Mouse (Mus musculus) midbrain, embryonic 16.5 days (tissue): Measurements from ENCODE around the gene Klhdc3. TPM values are rescaled to one million over a fixed set of nuclear protein-coding genes. Genes with fewer than 3 reads are reported as not detected.

ENCODE experiments used
- ATAC-seq: fragments of 200-750 bp; cut with Nextera tagmentation; 2 replicates; pipeline ENCODE4 v1.8.0; 2017; ENCODE audit warnings: moderate TSS enrichment
- H3K27ac ChIP-seq: fragments of 300-500 bp; sonication (generic); 2 replicates; pipeline ENCODE4 v1.5.1; 2014; ENCODE audit warnings: mild to moderate bottlenecking, low read length, mixed read lengths
- H3K27me3 ChIP-seq: fragments of 300-500 bp; sonication (generic); 2 replicates; pipeline ENCODE4 v1.6.1; 2014; ENCODE audit warnings: low read depth, low read length, mixed read lengths; ENCODE audit not compliant: control insufficient read depth, insufficient read depth
- H3K36me3 ChIP-seq: fragments of 300-500 bp; sonication (generic); 2 replicates; pipeline ENCODE4 v1.6.1; 2014; ENCODE audit warnings: mild to moderate bottlenecking, low read length, moderate library complexity, mixed read lengths; ENCODE audit not compliant: control insufficient read depth, insufficient read depth
- H3K4me1 ChIP-seq: fragments of 300-500 bp; sonication (generic); 2 replicates; pipeline ENCODE4 v1.6.1; 2014; ENCODE audit warnings: mild to moderate bottlenecking, low read length, mixed read lengths; ENCODE audit not compliant: control insufficient read depth, insufficient read depth
- H3K4me2 ChIP-seq: fragments of 300-500 bp; sonication (generic); 2 replicates; pipeline ENCODE4 v1.6.1; 2014; ENCODE audit warnings: mild to moderate bottlenecking, low read length, mixed read lengths
- H3K4me3 ChIP-seq: fragments of 300-500 bp; sonication (generic); 2 replicates; pipeline ENCODE4 v1.5.1; 2014; ENCODE audit warnings: low read depth, mild to moderate bottlenecking, low read length, moderate library complexity, mixed read lengths
- H3K9ac ChIP-seq: fragments of 300-500 bp; sonication (generic); 2 replicates; pipeline ENCODE4 v1.6.1; 2014; ENCODE audit warnings: low read depth, low read length, mixed read lengths
- H3K9me3 ChIP-seq: fragments of 300-500 bp; sonication (generic); replicated peaks from 2 replicates; pipeline ENCODE4 v1.6.1; 2014; ENCODE audit warnings: mild to moderate bottlenecking, low read length, mixed read lengths; ENCODE audit not compliant: control insufficient read depth, poor library complexity, severe bottlenecking
- WGBS: fragments of 180-500 bp; shearing (Covaris S2); extraction: QIAGEN DNeasy Blood & Tissue Kit; methylation state at CpG from one replicate; pipeline ENCODE4 v1.1.7; 2014; 5-methylcytosine and 5-hydroxymethylcytosine counted together
- polyA plus RNA-seq: library from polyadenylated mRNA; unstranded; fragments of >200 nt; fragmentation: Nextera tagmentation; extraction: Ambion mirVana; gene quantifications from 2 replicates; pipeline ENCODE4 v1.2.1, GENCODE M21; 2015

The Klhdc3 gene
- polyA plus RNA-seq: 173 TPM in 2 replicates

DNA sequence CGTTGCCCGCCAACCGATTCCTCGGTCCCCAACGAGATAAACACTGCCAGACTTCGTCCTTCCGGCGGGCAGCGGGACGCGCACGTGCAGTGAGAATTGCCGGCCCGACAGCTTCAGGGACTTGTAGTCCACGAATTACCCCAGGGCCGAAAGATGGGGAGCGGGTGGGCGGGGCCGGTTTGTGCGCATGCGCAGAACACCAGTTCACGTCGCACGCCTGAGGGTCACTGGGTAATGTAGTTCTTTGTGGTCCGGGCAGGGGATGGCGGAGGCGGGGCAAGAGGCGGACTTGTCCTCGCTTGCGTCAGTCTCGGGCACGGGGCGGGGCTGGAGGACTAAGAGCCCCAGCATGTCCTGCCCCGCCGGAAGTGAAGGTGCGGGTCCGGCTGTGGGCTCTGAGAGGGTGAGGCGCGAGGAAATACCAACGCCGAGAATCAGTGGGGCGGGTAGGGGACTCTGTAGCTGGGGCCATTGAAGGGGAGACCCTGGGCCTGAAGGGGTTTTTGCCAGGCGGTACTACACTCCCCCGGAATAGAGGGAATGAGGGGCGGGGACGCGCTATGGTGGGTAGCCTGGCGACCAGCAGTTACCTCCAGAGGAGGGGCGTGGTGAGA lies at the start of gene Klhdc3:
Klhdc3 (minus strand) TSS at position 155 of the 614 bp plus-strand sequence.
- Histone ChIP-seq H3K4me1 (peaks cover 25% of the 10 kb centered on the region), H3K27me3 (no peaks in the 10 kb centered on the region), H3K4me3 (peak within 1 kb of the TSS; percentile 75), H3K4me2 (peak within 1 kb of the TSS; percentile 97), H3K27ac (peak within 1 kb of the TSS; percentile 88), H3K9me3 (no peaks in the 10 kb centered on the region), H3K9ac (peak within 1 kb of the TSS; percentile 82), H3K36me3 (peaks cover 35% of the 10 kb centered on the region)
- WGBS: 0% methylated on average over 45 of the region's 49 CpGs
- peak; percentile 97 for ATAC-seq

DNA sequence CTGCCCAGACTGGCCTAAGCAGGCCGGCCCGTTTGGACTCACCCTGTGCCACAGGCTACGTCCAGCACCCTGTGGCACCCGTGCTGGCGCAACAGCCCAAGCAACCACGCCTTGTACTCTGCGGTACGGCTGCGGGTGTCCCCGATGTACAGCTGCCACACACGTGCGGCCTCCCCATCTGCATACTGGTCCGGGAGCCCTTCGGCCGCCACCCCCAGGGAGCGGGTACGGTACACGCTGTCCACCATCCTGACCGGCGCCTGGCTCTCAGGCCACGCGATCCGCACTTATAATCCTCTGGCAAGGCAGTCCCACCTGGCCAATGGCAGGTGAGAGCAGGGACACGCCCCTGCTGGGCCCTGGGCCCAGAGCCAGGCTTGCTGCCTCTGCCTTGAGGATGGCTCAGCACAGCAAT lies 48.2 kb upstream of the Klhdc3 start, which contains the start of gene Gnmt:
Gnmt (minus strand) TSS at position 265 of the 415 bp plus-strand sequence.
- 17% methylated on average over 24 of the region's 24 CpGs for WGBS

DNA sequence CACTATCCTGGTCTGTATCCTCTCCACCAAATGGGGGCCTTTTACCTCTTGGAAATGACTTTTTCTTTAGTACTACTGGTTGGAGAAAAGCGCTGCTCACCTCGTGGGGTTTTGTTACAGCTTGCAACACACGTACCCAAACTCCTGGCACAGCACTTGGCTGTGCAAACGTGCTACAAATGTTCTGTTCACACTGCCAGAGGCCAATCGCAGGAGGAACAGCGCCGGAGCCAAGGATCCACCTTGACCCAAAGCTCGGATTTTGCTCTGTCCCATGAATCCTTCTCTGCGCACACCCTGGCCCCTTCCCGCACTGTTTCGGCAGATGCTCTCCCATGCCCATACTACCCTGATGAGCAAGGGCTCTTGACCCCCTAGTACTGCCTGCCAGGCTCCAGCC lies 47.8 kb upstream of the Klhdc3 start:
- WGBS: 55% methylated on average over 11 of the region's 11 CpGs
- Histone ChIP-seq H3K4me1 (no peaks in the 10 kb centered on the region), H3K27me3 (peaks cover 2% of the 10 kb centered on the region; the same call in 1 of the 2 replicates), H3K27ac (no peak overlapping the region), H3K36me3 (peaks cover 4% of the 10 kb centered on the region; the same call in 1 of the 2 replicates), H3K9ac (0 out of 2 replicates have a peak overlapping the region, but pooled peaks have one; percentile 27), H3K4me3 (no peak overlapping the region), H3K9me3 (no peaks in the 10 kb centered on the region), H3K4me2 (no peak overlapping the region)
- ATAC-seq: no peak

More for the DNA sequence above, 48.2 kb upstream of the Klhdc3 start, which contains the start of gene Gnmt:
- H3K4me2 ChIP-seq: no peak within 1 kb of the TSS
- 0 out of 2 replicates have a peak within 1 kb of the TSS, but pooled peaks have one; percentile 27 for H3K9ac ChIP-seq
- no peak within 1 kb of the TSS for H3K4me3 ChIP-seq
- no peak within 1 kb of the TSS for H3K27ac ChIP-seq
- H3K36me3 ChIP-seq: peaks cover 4% of the 10 kb centered on the region; the same call in 1 of the 2 replicates
- no peaks in the 10 kb centered on the region for H3K9me3 ChIP-seq
- peaks cover 2% of the 10 kb centered on the region; the same call in 1 of the 2 replicates for H3K27me3 ChIP-seq
- H3K4me1 ChIP-seq: no peaks in the 10 kb centered on the region
- peak; percentile 37; the same call in 1 of the 2 replicates for ATAC-seq

DNA sequence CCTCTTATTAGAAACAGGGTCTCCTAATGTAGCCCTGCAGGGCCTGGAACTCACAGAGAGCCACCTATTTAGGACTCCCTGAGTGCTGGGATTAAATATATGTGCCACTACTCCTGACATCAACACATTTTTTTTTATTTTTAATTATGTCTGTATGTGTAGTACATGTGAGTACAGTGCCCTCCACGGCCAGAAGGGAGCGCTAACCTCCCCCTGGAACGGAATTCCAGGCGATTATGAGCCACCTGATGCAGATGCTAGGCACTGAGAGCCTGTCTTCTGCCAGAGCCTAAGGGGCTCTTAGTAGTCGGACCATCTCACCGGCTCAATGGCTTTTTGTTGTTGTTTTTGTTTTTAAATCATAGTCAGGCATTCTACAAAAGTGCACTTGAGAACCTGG lies 47.3 kb upstream of the Klhdc3 start:
- Histone ChIP-seq H3K27ac (no peak overlapping the region), H3K27me3 (peaks cover 2% of the 10 kb centered on the region; the same call in 1 of the 2 replicates), H3K4me3 (no peak overlapping the region), H3K9me3 (no peaks in the 10 kb centered on the region), H3K36me3 (peaks cover 4% of the 10 kb centered on the region; the same call in 1 of the 2 replicates), H3K9ac (no peak overlapping the region), H3K4me1 (no peaks in the 10 kb centered on the region), H3K4me2 (no peak overlapping the region)
- no peak for ATAC-seq
- 40% methylated on average over 6 of the region's 6 CpGs for WGBS

DNA sequence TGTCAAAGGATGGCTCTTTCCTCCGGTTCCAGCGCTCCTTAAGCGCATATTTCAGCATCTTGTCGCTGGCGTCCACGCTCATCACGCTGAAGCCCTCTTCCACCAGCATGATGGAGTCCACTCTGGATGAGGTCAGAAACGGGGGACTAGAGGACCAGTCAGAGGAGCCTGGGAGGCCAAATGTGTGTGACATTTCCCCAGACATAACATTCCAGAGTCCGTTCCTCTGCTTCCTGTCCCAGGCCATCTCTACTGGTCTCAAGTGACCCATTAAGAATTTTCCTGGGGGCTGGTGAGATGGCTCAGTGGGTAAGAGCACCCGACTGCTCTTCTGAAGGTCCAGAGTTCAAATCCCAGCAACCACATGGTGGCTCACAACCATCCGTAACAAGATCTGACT lies 46.6 kb upstream of the Klhdc3 start:
- no peak for ATAC-seq
- Histone ChIP-seq H3K36me3 (peaks cover 4% of the 10 kb centered on the region; the same call in 1 of the 2 replicates), H3K27ac (no peak overlapping the region), H3K9ac (no peak overlapping the region), H3K9me3 (no peaks in the 10 kb centered on the region), H3K4me2 (no peak overlapping the region), H3K27me3 (peaks cover 2% of the 10 kb centered on the region; the same call in 1 of the 2 replicates), H3K4me1 (no peaks in the 10 kb centered on the region), H3K4me3 (no peak overlapping the region)
- 91% methylated on average over 11 of the region's 11 CpGs for WGBS

DNA sequence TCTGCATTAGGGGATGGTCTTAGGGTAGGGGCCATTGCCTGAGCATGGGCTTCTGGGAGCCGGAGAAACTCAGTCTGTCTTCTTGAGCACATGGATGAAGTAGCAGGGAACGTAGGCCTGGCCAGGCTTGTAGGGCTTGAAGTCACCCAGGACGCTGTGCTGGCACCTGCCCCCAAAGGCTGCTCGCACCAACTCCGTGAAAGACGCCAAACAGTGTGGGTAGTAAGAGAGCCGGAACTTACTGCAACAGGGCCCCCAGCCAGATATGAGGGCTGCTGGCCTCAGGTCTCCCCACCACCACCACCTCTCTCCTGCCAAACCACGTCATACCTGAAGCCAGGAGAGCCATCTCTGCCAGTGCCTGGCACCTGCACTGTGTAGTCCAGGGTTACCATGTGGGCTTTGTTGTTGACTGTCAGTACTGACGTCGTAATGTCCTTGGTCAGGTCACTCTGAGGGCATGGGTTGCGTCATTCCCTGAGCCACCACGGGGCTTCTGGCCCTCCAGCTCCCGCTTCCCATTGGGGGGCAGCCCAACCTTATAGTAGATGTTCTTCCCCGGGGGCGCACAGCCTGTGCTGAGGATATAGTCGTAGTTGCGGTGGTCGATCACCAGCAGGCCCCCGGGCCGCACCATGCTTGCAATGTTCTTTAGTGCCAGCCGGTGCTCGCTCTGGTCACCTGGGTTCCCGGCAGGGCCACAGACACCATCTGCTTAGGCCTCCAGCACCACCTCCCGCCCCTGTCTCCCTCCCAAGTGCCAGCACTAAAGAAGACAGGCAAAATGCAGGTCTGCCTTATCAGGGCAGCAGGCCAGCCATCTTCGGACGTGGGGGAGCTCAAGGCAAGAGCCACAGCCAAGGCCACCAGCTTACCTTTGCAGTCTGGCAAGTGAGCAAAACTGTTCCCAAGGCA lies 45.3 kb upstream of the Klhdc3 start:
- H3K27me3 ChIP-seq: peaks cover 2% of the 10 kb centered on the region; the same call in 1 of the 2 replicates
- no peak for ATAC-seq
- H3K36me3 ChIP-seq: peaks cover 4% of the 10 kb centered on the region; the same call in 1 of the 2 replicates
- no peak overlapping the region for H3K27ac ChIP-seq
- H3K9ac ChIP-seq: no peak overlapping the region
- no peak overlapping the region for H3K4me3 ChIP-seq
- WGBS: 94% methylated on average over 26 of the region's 26 CpGs
- H3K9me3 ChIP-seq: no peaks in the 10 kb centered on the region
- no peak overlapping the region for H3K4me2 ChIP-seq
- H3K4me1 ChIP-seq: no peaks in the 10 kb centered on the region

DNA sequence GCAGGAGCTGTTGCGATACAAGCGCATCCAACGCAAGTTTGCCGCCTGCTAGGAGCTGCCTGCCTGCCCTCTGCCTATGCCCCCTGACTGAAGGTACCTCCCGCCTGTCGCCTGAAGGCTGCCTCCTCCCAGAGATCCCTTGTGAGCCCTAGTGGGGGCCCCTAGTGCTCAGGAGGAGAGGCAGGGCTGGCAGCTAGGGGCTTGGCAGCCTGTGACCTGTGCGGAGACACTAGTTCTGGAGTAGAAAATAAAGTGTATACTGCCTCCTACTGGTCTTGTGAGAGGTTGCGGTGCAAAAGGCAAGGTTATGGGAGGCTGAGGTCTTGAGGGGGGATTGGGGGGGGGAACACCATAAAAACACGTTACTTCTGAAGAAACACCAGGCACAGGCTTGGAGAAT lies 44.6 kb upstream of the Klhdc3 start:
- H3K4me2 ChIP-seq: no peak overlapping the region
- no peak for ATAC-seq
- H3K9ac ChIP-seq: no peak overlapping the region
- H3K27ac ChIP-seq: no peak overlapping the region
- H3K27me3 ChIP-seq: peaks cover 2% of the 10 kb centered on the region; the same call in 1 of the 2 replicates
- WGBS: 44% methylated on average over 9 of the region's 9 CpGs
- no peak overlapping the region for H3K4me3 ChIP-seq
- no peaks in the 10 kb centered on the region for H3K9me3 ChIP-seq
- no peaks in the 10 kb centered on the region for H3K4me1 ChIP-seq
- peaks cover 6% of the 10 kb centered on the region; the same call in 1 of the 2 replicates for H3K36me3 ChIP-seq

DNA sequence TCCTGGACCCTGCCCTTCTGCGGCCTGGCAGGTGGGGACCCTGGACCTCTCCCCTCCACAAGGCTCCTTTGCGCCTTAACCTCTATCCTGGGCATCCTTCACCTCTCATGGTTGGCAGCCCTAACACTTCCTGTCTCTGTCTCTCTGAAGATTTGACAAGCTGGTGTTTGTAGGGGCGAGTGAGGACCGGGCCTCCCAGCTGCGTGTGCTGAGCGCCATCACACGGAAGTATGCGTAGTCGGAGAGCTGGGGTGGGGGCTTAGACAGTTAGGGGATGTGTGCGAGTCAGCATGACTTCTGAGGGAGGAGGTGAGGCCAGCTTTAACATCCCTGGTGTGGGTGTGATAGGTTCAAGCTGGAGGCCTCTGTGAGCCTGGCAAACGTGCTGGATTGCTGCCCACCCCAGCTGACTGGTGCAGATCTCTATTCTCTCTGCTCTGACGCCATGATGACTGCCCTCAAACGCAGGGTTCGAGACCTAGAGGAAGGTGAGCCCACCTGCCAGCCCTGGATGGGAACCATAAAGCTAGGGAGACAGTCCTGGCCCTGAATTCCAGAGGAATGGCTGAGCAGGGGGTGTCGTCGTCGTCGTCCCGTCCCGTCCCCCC lies 43.9 kb upstream of the Klhdc3 start:
- H3K9me3 ChIP-seq: no peaks in the 10 kb centered on the region
- H3K4me1 ChIP-seq: no peaks in the 10 kb centered on the region
- H3K4me3 ChIP-seq: no peak overlapping the region
- peaks cover 6% of the 10 kb centered on the region; the same call in 1 of the 2 replicates for H3K36me3 ChIP-seq
- 82% methylated on average over 19 of the region's 20 CpGs for WGBS
- peaks cover 2% of the 10 kb centered on the region; the same call in 1 of the 2 replicates for H3K27me3 ChIP-seq
- no peak overlapping the region for H3K27ac ChIP-seq
- no peak overlapping the region for H3K4me2 ChIP-seq
- ATAC-seq: no peak
- H3K9ac ChIP-seq: no peak overlapping the region
